Mouse (Mus musculus) midbrain, postnatal 0 days (tissue): ENCODE results near the gene Serpina3a. TPM values are rescaled to one million over a fixed set of nuclear protein-coding genes. Genes with fewer than 3 reads are reported as not detected.

Experiments used
- ATAC-seq: fragments of 200-750 bp; cut with Nextera tagmentation; 2 replicates; pipeline ENCODE4 v1.8.0; 2017; ENCODE audit warnings: moderate number of reproducible peaks, mild to moderate bottlenecking, moderate TSS enrichment, moderate library complexity; ENCODE audit not compliant: low FRiP score
- DNase-seq: peaks from one replicate; pipeline ENCODE4 v3.0.0-alpha.2; 2015; ENCODE audit warnings: low spot score
- H3K27ac ChIP-seq: fragments of 300-500 bp; sonication (generic); 2 replicates; pipeline ENCODE4 v1.5.1; 2014; ENCODE audit warnings: low read depth, mild to moderate bottlenecking, low read length, mixed read lengths
- H3K27me3 ChIP-seq: fragments of 300-500 bp; sonication (generic); 2 replicates; pipeline ENCODE4 v1.6.1; 2014; ENCODE audit warnings: low read length, control low read depth, mixed read lengths; ENCODE audit not compliant: insufficient read depth
- H3K36me3 ChIP-seq: fragments of 300-500 bp; sonication (generic); 2 replicates; pipeline ENCODE4 v1.6.1; 2014; ENCODE audit warnings: low read length, control low read depth, mixed read lengths; ENCODE audit not compliant: insufficient read depth
- H3K4me1 ChIP-seq: fragments of 300-500 bp; sonication (generic); 2 replicates; pipeline ENCODE4 v1.6.1; 2014; ENCODE audit warnings: mild to moderate bottlenecking, control low read depth, antibody characterized with exemption, low read length, mixed read lengths; ENCODE audit not compliant: insufficient read depth
- H3K4me2 ChIP-seq: fragments of 300-500 bp; sonication (generic); 2 replicates; pipeline ENCODE4 v1.6.1; 2014; ENCODE audit warnings: low read depth, mild to moderate bottlenecking, low read length, mixed read lengths; ENCODE audit not compliant: poor library complexity, severe bottlenecking
- H3K4me3 ChIP-seq: fragments of 300-500 bp; sonication (generic); 2 replicates; pipeline ENCODE4 v1.5.1; 2014; ENCODE audit warnings: low read depth, mild to moderate bottlenecking, low read length, moderate library complexity
- H3K9ac ChIP-seq: fragments of 300-500 bp; sonication (generic); replicated peaks from 2 replicates; pipeline ENCODE4 v1.6.1; 2014; ENCODE audit warnings: mild to moderate bottlenecking, low read length, moderate library complexity, mixed read lengths; ENCODE audit not compliant: poor library complexity, severe bottlenecking
- H3K9me3 ChIP-seq: fragments of 300-500 bp; sonication (generic); 2 replicates; pipeline ENCODE4 v1.6.1; 2016; ENCODE audit warnings: low read length, control low read depth
- CTCF ChIP-seq: IDR thresholded peaks from 2 replicates; pipeline ENCODE4 v1.5.1; 2016; ENCODE audit warnings: antibody characterized with exemption, mild to moderate bottlenecking
- WGBS: fragments of 180-500 bp; shearing (Covaris S2); extraction: QIAGEN DNeasy Blood & Tissue Kit; methylation state at CpG from one replicate; pipeline ENCODE4 v1.1.7; 2014; 5-methylcytosine and 5-hydroxymethylcytosine counted together
- polyA plus RNA-seq: library from polyadenylated mRNA; unstranded; fragments of >200 nt; fragmentation: Nextera tagmentation; extraction: Ambion mirVana; gene quantifications from 2 replicates; pipeline ENCODE4 v1.2.1, GENCODE M21; 2015
- total RNA-seq: library from RNA; depleted of rRNA; stranded (reverse); fragments of >200 nt; gene quantifications from 2 replicates; pipeline ENCODE4 v1.2.3, GENCODE M21; 2014; rRNA removed

The Serpina3a gene
- total and polyA plus RNA-seq, 2 experiments from 2014 or later, result not detected

GRCm38 (mm10) chr12:104143286-104143685 lies 30.8 kb downstream of the Serpina3a start:
- H3K9me3 ChIP-seq, result no peaks in the 10 kb centered on the region
- no peaks in the 10 kb centered on the region for H3K27me3 ChIP-seq
- H3K9ac ChIP-seq, result no peak overlapping the region
- no peak overlapping the region for H3K4me3 ChIP-seq
- no peak overlapping the region for H3K4me2 ChIP-seq
- H3K4me1 ChIP-seq, result no peaks in the 10 kb centered on the region
- TF ChIP-seq CTCF, result no peak
- DNase-seq (no peak), ATAC-seq (no peak)
- WGBS, result 84% methylated on average over 1 of the region's 1 CpGs
- H3K36me3 ChIP-seq, result no peaks in the 10 kb centered on the region
- no peak overlapping the region for H3K27ac ChIP-seq

- H3K27me3 ChIP-seq, result no peaks in the 10 kb centered on the region
- ATAC-seq (no peak), DNase-seq (no peak)
- H3K4me1 ChIP-seq, result no peaks in the 10 kb centered on the region
- no peak overlapping the region for H3K9ac ChIP-seq
- no peaks in the 10 kb centered on the region for H3K36me3 ChIP-seq
- WGBS, result 82% methylated on average over 2 of the region's 2 CpGs
- no peak overlapping the region for H3K4me2 ChIP-seq
- TF ChIP-seq CTCF, result no peak
- H3K27ac ChIP-seq, result no peak overlapping the region
- H3K4me3 ChIP-seq, result no peak overlapping the region
- no peaks in the 10 kb centered on the region for H3K9me3 ChIP-seq
Observed at GRCm38 (mm10) chr12:104145571-104145970, 33.0 kb downstream of the Serpina3a start.

- Histone ChIP-seq H3K4me3 (no peak overlapping the region), H3K4me2 (no peak overlapping the region), H3K36me3 (no peaks in the 10 kb centered on the region), H3K27me3 (no peaks in the 10 kb centered on the region), H3K9me3 (no peaks in the 10 kb centered on the region), H3K4me1 (no peaks in the 10 kb centered on the region), H3K27ac (no peak overlapping the region), H3K9ac (no peak overlapping the region)
- TF ChIP-seq CTCF, result no peak
- no peak for DNase-seq
- ATAC-seq, result no peak
- WGBS, result 81% methylated on average over 2 of the region's 2 CpGs
Observed at GRCm38 (mm10) chr12:104151989-104152388, 39.5 kb downstream of the Serpina3a start.

- H3K9me3 ChIP-seq, result no peaks in the 10 kb centered on the region
- no peak overlapping the region for H3K9ac ChIP-seq
- no peak for ATAC-seq
- no peaks in the 10 kb centered on the region for H3K27me3 ChIP-seq
- no peaks in the 10 kb centered on the region for H3K36me3 ChIP-seq
- no peaks in the 10 kb centered on the region for H3K4me1 ChIP-seq
- no peak overlapping the region for H3K4me3 ChIP-seq
- no peak for DNase-seq
- WGBS, result 77% methylated on average over 3 of the region's 3 CpGs
- TF ChIP-seq CTCF, result no peak
- H3K27ac ChIP-seq, result no peak overlapping the region
- no peak overlapping the region for H3K4me2 ChIP-seq
Observed at GRCm38 (mm10) chr12:104153041-104153645, 40.6 kb downstream of the Serpina3a start.

GRCm38 (mm10) chr12:104153656-104154055 lies 41.1 kb downstream of the Serpina3a start, which contains the start of gene Serpina3c:
Gene Serpina3c (minus strand): TSS chr12:104153870.
- ATAC-seq (no peak), DNase-seq (no peak)
- Histone ChIP-seq H3K4me3 (no peak within 1 kb of the TSS), H3K9me3 (no peaks in the 10 kb centered on the region), H3K4me1 (no peaks in the 10 kb centered on the region), H3K36me3 (no peaks in the 10 kb centered on the region), H3K27me3 (no peaks in the 10 kb centered on the region), H3K27ac (no peak within 1 kb of the TSS), H3K4me2 (no peak within 1 kb of the TSS), H3K9ac (no peak within 1 kb of the TSS)
- TF ChIP-seq CTCF, result no peak
- 91% methylated on average over 2 of the region's 2 CpGs for WGBS

Other genes with a start within 250 kb of the Serpina3a start
- gene Serpina1a, start 249.2 kb upstream of the Serpina3a start, total RNA-seq, result not detected in 2 replicates
- not detected in 2 replicates for gene Serpina1a, start 249.2 kb upstream of the Serpina3a start, polyA plus RNA-seq
- gene Serpina1c, start 207.8 kb upstream of the Serpina3a start, total RNA-seq, result not detected in 2 replicates
- not detected in 2 replicates for gene Serpina1c, start 207.8 kb upstream of the Serpina3a start, polyA plus RNA-seq
- not detected in 2 replicates for gene Serpina1e, start 153.7 kb upstream of the Serpina3a start, total RNA-seq
- gene Serpina1e, start 153.7 kb upstream of the Serpina3a start, polyA plus RNA-seq, result not detected in 2 replicates
- gene Serpina11, start 122.8 kb upstream of the Serpina3a start, total RNA-seq, result not detected in 2 replicates
- gene Serpina11, start 122.8 kb upstream of the Serpina3a start, polyA plus RNA-seq, result not detected in 2 replicates
- gene Serpina9, start 99.0 kb upstream of the Serpina3a start, total RNA-seq, result 0.85 TPM in 1 of 2 replicates, not detected in the other
- gene Serpina9, start 99.0 kb upstream of the Serpina3a start, polyA plus RNA-seq, result 0.14 and 0.22 TPM in 2 replicates
- gene Serpina12, start 68.3 kb upstream of the Serpina3a start, total RNA-seq, result 0.16 TPM in 1 of 2 replicates, not detected in the other
- not detected in 2 replicates for gene Serpina12, start 68.3 kb upstream of the Serpina3a start, polyA plus RNA-seq
- gene Serpina5, start 11.6 kb upstream of the Serpina3a start, total RNA-seq, result not detected in 2 replicates
- not detected in 2 replicates for gene Serpina5, start 11.6 kb upstream of the Serpina3a start, polyA plus RNA-seq
- gene Serpina3b, start 15.3 kb downstream of the Serpina3a start, total RNA-seq, result not detected in 2 replicates
- not detected in 2 replicates for gene Serpina3b, start 15.3 kb downstream of the Serpina3a start, polyA plus RNA-seq
- gene Serpina3c, start 41.1 kb downstream of the Serpina3a start, total RNA-seq, result not detected in 2 replicates
- not detected in 2 replicates for gene Serpina3c, start 41.1 kb downstream of the Serpina3a start, polyA plus RNA-seq
- 0.55 TPM in 1 of 2 replicates, not detected in the other for gene Serpina3f, start 101.8 kb downstream of the Serpina3a start, total RNA-seq
- gene Serpina3f, start 101.8 kb downstream of the Serpina3a start, polyA plus RNA-seq, result 0.07 and 0.15 TPM in 2 replicates
- gene Serpina3g, start 123.5 kb downstream of the Serpina3a start, total RNA-seq, result 0.77 and 1.2 TPM in 2 replicates
- 0.83 and 1.4 TPM in 2 replicates for gene Serpina3g, start 123.5 kb downstream of the Serpina3a start, polyA plus RNA-seq
- gene Serpina3i, start 150.4 kb downstream of the Serpina3a start, total RNA-seq, result 0.49 TPM in 1 of 2 replicates, not detected in the other
- gene Serpina3i, start 150.4 kb downstream of the Serpina3a start, polyA plus RNA-seq, result not detected in 2 replicates
- not detected in 2 replicates for gene Serpina3j, start 201.8 kb downstream of the Serpina3a start, total RNA-seq
- not detected in 2 replicates for gene Serpina3j, start 201.8 kb downstream of the Serpina3a start, polyA plus RNA-seq
- not detected in 2 replicates for gene Serpina3k, start 225.8 kb downstream of the Serpina3a start, total RNA-seq
- gene Serpina3k, start 225.8 kb downstream of the Serpina3a start, polyA plus RNA-seq, result not detected in 2 replicates
- not detected in 2 replicates for gene Serpina3m, start 225.8 kb downstream of the Serpina3a start, total RNA-seq
- gene Serpina3m, start 225.8 kb downstream of the Serpina3a start, polyA plus RNA-seq, result not detected in 2 replicates